Mouse (Mus musculus) embryonic facial prominence, embryonic 11.5 days (tissue): ENCODE measurements around the gene Akain1. TPM values are rescaled to one million over a fixed set of nuclear protein-coding genes. Genes with fewer than 3 reads are reported as not detected.
A peak's percentile ranks its signal among the peaks of the same experiment; 100 is the strongest.

Experiments used
- ATAC-seq: fragments of 200-750 bp; cut with Nextera tagmentation; replicated peaks from 2 replicates; pipeline ENCODE4 v1.8.0; 2017; ENCODE audit warnings: low read depth; ENCODE audit not compliant: insufficient number of reproducible peaks, low FRiP score, low TSS enrichment
- DNase-seq: peaks from one replicate; pipeline ENCODE4 v3.0.0-alpha.2; 2015; ENCODE audit warnings: low spot score
- H3K27ac ChIP-seq: fragments of 300-500 bp; sonication (generic); replicated peaks from 2 replicates; pipeline ENCODE4 v1.5.1; 2014; ENCODE audit warnings: mild to moderate bottlenecking, low read depth, low read length, control low read depth
- H3K27me3 ChIP-seq: fragments of 300-500 bp; sonication (generic); 2 replicates; pipeline ENCODE4 v1.6.1; 2014; ENCODE audit warnings: mild to moderate bottlenecking, low read length, moderate library complexity, mixed read lengths; ENCODE audit not compliant: control insufficient read depth, insufficient read depth
- H3K36me3 ChIP-seq: fragments of 300-500 bp; sonication (generic); replicated peaks from 2 replicates; pipeline ENCODE4 v1.6.1; 2014; ENCODE audit warnings: low read depth, mild to moderate bottlenecking, low read length, moderate library complexity, mixed read lengths; ENCODE audit not compliant: control insufficient read depth, insufficient read depth
- H3K4me1 ChIP-seq: fragments of 300-500 bp; sonication (generic); 2 replicates; pipeline ENCODE4 v1.6.1; 2014; ENCODE audit warnings: low read length, mixed read lengths; ENCODE audit not compliant: control insufficient read depth, insufficient read depth
- H3K4me2 ChIP-seq: fragments of 300-500 bp; sonication (generic); 2 replicates; pipeline ENCODE4 v1.6.1; 2014; ENCODE audit warnings: low read depth, mild to moderate bottlenecking, control low read depth, low read length, moderate library complexity
- H3K4me3 ChIP-seq: fragments of 300-500 bp; sonication (generic); 2 replicates; pipeline ENCODE4 v1.5.1; 2014; ENCODE audit warnings: low read depth, low read length, control low read depth
- H3K9ac ChIP-seq: fragments of 300-500 bp; sonication (generic); replicated peaks from 2 replicates; pipeline ENCODE4 v1.6.1; 2014; ENCODE audit warnings: mild to moderate bottlenecking, control low read depth, low read length
- H3K9me3 ChIP-seq: fragments of 300-500 bp; sonication (generic); replicated peaks from 2 replicates; pipeline ENCODE4 v1.6.1; 2016; ENCODE audit warnings: mild to moderate bottlenecking, low read length, inconsistent platforms, mixed read lengths; ENCODE audit not compliant: control insufficient read depth
- WGBS: fragments of 180-500 bp; shearing (Covaris S2); extraction: QIAGEN DNeasy Blood & Tissue Kit; methylation state at CpG from one replicate; pipeline ENCODE4 v1.1.7; 2014; 5-methylcytosine and 5-hydroxymethylcytosine counted together
- polyA plus RNA-seq: library from polyadenylated mRNA; unstranded; fragments of >200 nt; fragmentation: Nextera tagmentation; extraction: Ambion mirVana; gene quantifications from 2 replicates; pipeline ENCODE4 v1.2.1, GENCODE M21; 2014

The Akain1 gene
- polyA plus RNA-seq, 1 experiment from 2014 or later = 0.17 TPM

DNA sequence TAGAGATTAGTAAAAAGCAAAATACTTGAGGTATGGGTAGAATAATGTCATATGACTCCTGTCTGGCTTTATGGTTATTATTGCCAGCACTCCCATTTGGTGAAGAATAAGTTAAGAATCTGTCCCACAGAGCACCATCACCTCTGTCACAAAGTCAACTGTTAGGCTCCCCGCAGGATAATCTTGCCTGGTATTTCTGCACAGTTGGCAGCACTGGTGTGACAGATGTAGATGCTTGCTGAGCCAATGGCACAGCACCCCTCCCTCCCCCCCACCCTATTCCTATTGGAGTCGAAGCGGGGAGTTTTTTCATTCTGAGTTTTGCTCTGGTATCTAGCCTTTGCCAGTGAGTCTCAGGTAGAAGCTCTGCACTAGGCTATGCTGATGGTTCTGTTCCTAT, 23.9 kb downstream of the Akain1 start:
- Histone ChIP-seq H3K27ac (no peak overlapping the region), H3K36me3 (no peaks in the 10 kb centered on the region), H3K9ac (no peak overlapping the region), H3K4me3 (no peak overlapping the region), H3K27me3 (no peaks in the 10 kb centered on the region), H3K9me3 (no peaks in the 10 kb centered on the region), H3K4me1 (no peaks in the 10 kb centered on the region), H3K4me2 (no peak overlapping the region)
- 85% methylated on average over 3 of the region's 3 CpGs for WGBS
- no peak for ATAC-seq
- DNase-seq = no peak

DNA sequence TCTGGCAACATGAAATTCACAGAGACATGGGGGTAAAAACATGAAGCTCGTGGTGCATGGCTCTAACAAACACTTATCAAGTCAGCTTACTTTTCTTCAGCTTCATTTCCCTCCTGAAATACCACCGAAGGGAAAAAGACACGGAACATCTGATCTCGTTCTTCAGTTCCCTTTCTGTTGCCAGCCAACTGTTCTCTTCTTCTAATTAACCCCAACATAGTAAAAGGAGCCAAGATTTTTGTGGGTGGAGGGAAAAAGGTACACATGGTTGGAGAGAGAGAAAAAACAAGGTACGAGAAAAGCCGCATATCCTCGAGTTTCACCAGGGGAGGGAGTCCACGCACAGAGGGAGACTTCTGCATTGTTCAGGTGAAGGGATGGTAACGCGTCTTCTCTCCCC, 32.0 kb downstream of the Akain1 start:
- Histone ChIP-seq H3K9ac (no peak overlapping the region), H3K27me3 (no peaks in the 10 kb centered on the region), H3K36me3 (no peaks in the 10 kb centered on the region), H3K9me3 (no peaks in the 10 kb centered on the region), H3K4me1 (no peaks in the 10 kb centered on the region), H3K4me2 (no peak overlapping the region), H3K27ac (no peak overlapping the region), H3K4me3 (no peak overlapping the region)
- DNase-seq = no peak
- 57% methylated on average over 10 of the region's 10 CpGs for WGBS
- no peak for ATAC-seq

DNA sequence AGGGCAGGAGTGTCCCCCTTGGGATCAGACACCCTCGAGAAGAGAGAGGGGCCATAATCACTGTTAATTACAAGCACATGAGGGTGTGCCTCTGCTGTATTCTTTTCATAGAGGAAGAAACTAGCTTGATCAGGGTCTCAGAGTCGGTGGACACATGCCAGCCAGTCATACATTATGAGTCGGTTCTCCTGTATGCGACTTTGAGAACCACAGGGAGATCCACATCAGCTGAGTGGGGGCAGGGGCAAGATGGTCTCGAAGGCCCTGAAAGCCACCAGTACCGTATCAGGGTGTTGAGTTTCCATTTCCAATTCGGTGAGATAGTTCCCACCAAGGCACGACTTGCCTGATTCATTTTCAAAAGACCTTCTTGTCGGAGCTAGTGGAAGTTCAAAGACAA, 33.3 kb downstream of the Akain1 start:
- ATAC-seq (no peak), DNase-seq (no peak)
- Histone ChIP-seq H3K27me3 (no peaks in the 10 kb centered on the region), H3K36me3 (no peaks in the 10 kb centered on the region), H3K4me1 (no peaks in the 10 kb centered on the region), H3K4me2 (no peak overlapping the region), H3K9ac (no peak overlapping the region), H3K9me3 (no peaks in the 10 kb centered on the region), H3K4me3 (no peak overlapping the region), H3K27ac (no peak overlapping the region)
- WGBS = 66% methylated on average over 9 of the region's 9 CpGs

DNA sequence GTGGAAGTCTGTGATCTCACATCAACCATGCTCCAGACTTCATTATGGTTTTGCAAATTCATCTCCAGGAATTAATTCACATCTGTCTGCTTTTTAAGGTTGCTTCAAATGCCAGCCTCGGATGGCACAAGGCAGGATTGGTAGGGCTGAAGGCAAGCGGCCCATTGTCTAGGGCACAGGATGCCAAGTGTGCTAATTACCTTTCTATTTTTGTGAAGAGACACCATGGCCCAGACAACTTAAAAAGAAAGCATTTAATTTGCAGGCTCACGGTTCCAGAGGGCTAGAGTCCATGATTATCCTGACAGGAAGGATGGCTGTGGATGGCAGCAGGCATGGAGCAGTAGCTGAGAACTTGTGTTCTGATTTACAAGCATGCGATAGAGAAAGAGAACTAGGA, 35.0 kb downstream of the Akain1 start:
- DNase-seq (no peak), ATAC-seq (no peak)
- WGBS = 82% methylated on average over 4 of the region's 4 CpGs
- no peaks in the 10 kb centered on the region for H3K27me3 ChIP-seq
- no peaks in the 10 kb centered on the region for H3K4me1 ChIP-seq
- no peak overlapping the region for H3K9ac ChIP-seq
- no peaks in the 10 kb centered on the region for H3K9me3 ChIP-seq
- no peak overlapping the region for H3K4me2 ChIP-seq
- H3K27ac ChIP-seq = no peak overlapping the region
- H3K4me3 ChIP-seq = no peak overlapping the region
- no peaks in the 10 kb centered on the region for H3K36me3 ChIP-seq

DNA sequence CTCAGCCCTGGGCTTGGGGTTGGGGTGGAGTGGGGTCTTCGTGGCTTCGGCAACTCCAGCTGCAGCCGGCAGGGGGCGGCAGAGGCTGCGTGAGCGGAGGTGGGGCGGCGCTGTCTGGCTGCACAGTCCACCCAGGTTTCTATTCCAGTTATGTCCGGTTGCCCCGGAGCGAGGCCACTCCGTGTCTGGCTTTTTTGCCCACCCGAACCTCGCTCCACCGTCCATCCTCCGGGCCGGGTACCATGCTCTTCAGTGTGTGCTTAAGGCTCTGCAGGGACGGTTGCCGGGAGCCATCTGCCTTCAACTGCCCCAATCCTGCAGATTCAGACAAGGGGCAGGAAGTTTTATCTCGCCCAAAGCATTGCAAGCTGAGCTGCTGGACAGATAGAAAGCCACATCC, 36.3 kb downstream of the Akain1 start:
- H3K4me1 ChIP-seq = no peaks in the 10 kb centered on the region
- no peaks in the 10 kb centered on the region for H3K27me3 ChIP-seq
- under 1% methylated on average over 20 of the region's 20 CpGs for WGBS
- ATAC-seq = peak; percentile 90
- H3K9ac ChIP-seq = peak overlapping the region; percentile 62
- peak overlapping the region; percentile 32 for H3K4me3 ChIP-seq
- H3K9me3 ChIP-seq = no peaks in the 10 kb centered on the region
- H3K4me2 ChIP-seq = peak overlapping the region; percentile 81
- peak; percentile 84 for DNase-seq
- H3K27ac ChIP-seq = no peak overlapping the region
- H3K36me3 ChIP-seq = no peaks in the 10 kb centered on the region

DNA sequence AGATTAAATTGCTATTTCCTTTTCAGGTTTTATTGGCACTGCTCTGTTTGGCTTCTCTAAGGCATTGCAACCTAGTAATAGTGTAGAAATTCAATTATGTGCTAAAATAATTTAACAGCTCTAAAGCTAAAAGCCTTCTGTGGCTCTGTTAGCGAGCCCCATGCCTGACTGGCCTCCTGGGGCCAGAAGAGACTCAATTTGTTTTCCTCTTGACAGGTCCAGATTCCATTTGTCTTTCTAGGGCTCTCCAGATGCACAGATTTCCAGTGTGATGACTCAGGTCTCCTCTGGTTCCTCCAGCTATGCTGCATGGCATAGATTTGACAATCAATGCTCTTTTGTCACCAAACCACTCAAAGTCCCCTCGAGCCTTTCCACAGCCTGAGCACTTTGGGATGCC, 38.4 kb downstream of the Akain1 start:
- H3K36me3 ChIP-seq = no peaks in the 10 kb centered on the region
- no peaks in the 10 kb centered on the region for H3K4me1 ChIP-seq
- no peak overlapping the region for H3K9ac ChIP-seq
- H3K27me3 ChIP-seq = no peaks in the 10 kb centered on the region
- WGBS = 24% methylated on average over 2 of the region's 2 CpGs
- no peaks in the 10 kb centered on the region for H3K9me3 ChIP-seq
- DNase-seq (no peak), ATAC-seq (no peak)
- H3K27ac ChIP-seq = no peak overlapping the region
- H3K4me2 ChIP-seq = no peak overlapping the region
- H3K4me3 ChIP-seq = no peak overlapping the region

DNA sequence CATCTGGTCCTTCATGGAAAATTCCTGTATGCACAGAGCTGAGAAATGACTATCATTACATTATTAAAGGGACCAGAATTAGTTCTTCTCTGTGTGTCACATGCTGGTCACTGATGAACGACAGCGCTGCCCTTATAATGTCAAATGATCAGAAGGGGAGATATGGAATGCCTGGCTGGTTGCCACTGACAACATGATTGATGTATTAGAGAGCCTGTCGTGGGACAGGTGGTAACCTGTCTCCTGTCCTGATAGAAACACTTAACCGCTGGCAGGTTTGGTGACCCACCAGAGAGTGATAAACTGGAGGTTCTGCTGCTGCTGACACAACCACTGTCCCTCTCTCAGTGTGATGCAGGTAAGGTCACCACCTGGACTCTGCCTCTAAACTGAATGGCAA, 40.1 kb downstream of the Akain1 start:
- no peak for ATAC-seq
- no peaks in the 10 kb centered on the region for H3K9me3 ChIP-seq
- H3K9ac ChIP-seq = no peak overlapping the region
- no peaks in the 10 kb centered on the region for H3K27me3 ChIP-seq
- H3K4me1 ChIP-seq = no peaks in the 10 kb centered on the region
- H3K36me3 ChIP-seq = no peaks in the 10 kb centered on the region
- no peak overlapping the region for H3K4me2 ChIP-seq
- H3K4me3 ChIP-seq = no peak overlapping the region
- no peak for DNase-seq
- H3K27ac ChIP-seq = no peak overlapping the region
- WGBS = 84% methylated on average over 4 of the region's 4 CpGs

DNA sequence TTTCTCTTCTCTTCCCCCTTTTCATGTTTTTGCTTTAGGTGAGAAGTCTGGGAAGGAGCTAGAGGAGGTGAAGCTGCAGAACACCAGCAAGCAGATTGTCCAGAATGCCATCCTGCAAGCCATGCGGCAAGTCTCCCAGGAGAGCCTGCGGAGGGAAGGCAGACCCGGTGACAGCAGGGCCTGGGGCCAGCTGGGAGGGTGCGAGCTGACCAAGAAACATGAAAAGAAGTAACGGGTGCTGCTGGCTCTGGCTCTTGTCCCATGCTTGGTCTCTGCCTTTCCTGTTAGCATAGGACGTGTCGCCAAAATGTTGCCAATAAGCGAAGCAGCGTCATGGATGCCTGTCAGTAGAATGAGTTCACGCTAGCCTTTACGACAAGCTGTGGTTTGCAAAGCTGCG, 48.0 kb downstream of the Akain1 start:
- H3K9me3 ChIP-seq = no peaks in the 10 kb centered on the region
- DNase-seq = no peak
- WGBS = 94% methylated on average over 12 of the region's 12 CpGs
- no peak overlapping the region for H3K27ac ChIP-seq
- no peak overlapping the region for H3K4me2 ChIP-seq
- no peak overlapping the region for H3K9ac ChIP-seq
- H3K4me3 ChIP-seq = no peak overlapping the region
- no peaks in the 10 kb centered on the region for H3K36me3 ChIP-seq
- ATAC-seq = no peak
- H3K4me1 ChIP-seq = no peaks in the 10 kb centered on the region
- no peaks in the 10 kb centered on the region for H3K27me3 ChIP-seq
